Mouse (Mus musculus) urinary bladder, postnatal 36 days (tissue): ENCODE measurements around the gene Pdzrn4.

ENCODE experiments used
- DNase-seq, 2 experiments: peaks; one replicate each; pipeline ENCODE4 v3.0.0; 2022; ENCODE audit warnings: low spot score in 2 of 2, mixed read lengths in 1 of 2

The Pdzrn4 gene

GRCm38 (mm10) chr15:92587431-92587830 lies 190.8 kb downstream of the Pdzrn4 start:
- DNase-seq, result no peak

- DNase-seq, result no peak
Measured at GRCm38 (mm10) chr15:92594721-92595120, 198.0 kb downstream of the Pdzrn4 start.

GRCm38 (mm10) chr15:92597011-92597780 lies 200.5 kb downstream of the Pdzrn4 start:
- no peak for DNase-seq

- DNase-seq, result no peak
Measured at GRCm38 (mm10) chr15:92598380-92599295, 202.0 kb downstream of the Pdzrn4 start.

GRCm38 (mm10) chr15:92599381-92599780 lies 202.7 kb downstream of the Pdzrn4 start:
- DNase-seq, result no peak

- DNase-seq, result no peak
Measured at GRCm38 (mm10) chr15:92610866-92611265, 214.2 kb downstream of the Pdzrn4 start.

GRCm38 (mm10) chr15:92612386-92612785 lies 215.7 kb downstream of the Pdzrn4 start:
- DNase-seq, result no peak

- no peak for DNase-seq
Measured at GRCm38 (mm10) chr15:92613228-92613627, 216.5 kb downstream of the Pdzrn4 start.

- DNase-seq, result no peak
Measured at GRCm38 (mm10) chr15:92621731-92622234, 225.1 kb downstream of the Pdzrn4 start.

GRCm38 (mm10) chr15:92622323-92622722 lies 225.6 kb downstream of the Pdzrn4 start:
- DNase-seq, result no peak

- DNase-seq, result no peak
Measured at GRCm38 (mm10) chr15:92629172-92629571, 232.5 kb downstream of the Pdzrn4 start.

GRCm38 (mm10) chr15:92634044-92634610 lies 237.4 kb downstream of the Pdzrn4 start:
- DNase-seq, result no peak

GRCm38 (mm10) chr15:92640212-92641082 lies 243.8 kb downstream of the Pdzrn4 start:
- no peak for DNase-seq

GRCm38 (mm10) chr15:92671279-92672051 lies 274.8 kb downstream of the Pdzrn4 start:
- DNase-seq, result no peak

GRCm38 (mm10) chr15:92676096-92676495 lies 279.4 kb downstream of the Pdzrn4 start:
- DNase-seq, result no peak

GRCm38 (mm10) chr15:92678377-92678776 lies 281.7 kb downstream of the Pdzrn4 start:
- DNase-seq, result no peak

GRCm38 (mm10) chr15:92679541-92679940 lies 282.9 kb downstream of the Pdzrn4 start:
- no peak for DNase-seq

GRCm38 (mm10) chr15:92696276-92696956 lies 299.7 kb downstream of the Pdzrn4 start:
- DNase-seq, result no peak

GRCm38 (mm10) chr15:92704146-92704545 lies 307.5 kb downstream of the Pdzrn4 start:
- DNase-seq, result no peak

GRCm38 (mm10) chr15:92738676-92739075 lies 342.0 kb downstream of the Pdzrn4 start:
- no peak for DNase-seq
